ENCODE assay signal across 32 mouse cellular contexts in genomic region chr11:11182705-11183104, GRCm38 (mm10).
"Had no signal": no experiment of that assay in that cellular context is flagged by ENCODE, and none has a peak within 500 bp of the region (broad histone marks: within the 10 kb centered on the region; RNA-seq: fewer than 3 reads in every experiment).

No protein-coding gene starts in this region.

- H3K36me3 ChIP-seq: limb, embryonic 10.5 days; limb, embryonic 12.5 days; limb, embryonic 13.5 days; limb, embryonic 15.5 days; liver, embryonic 12.5 days; liver, embryonic 13.5 days; liver, embryonic 15.5 days; lung, embryonic 15.5 days; midbrain, embryonic 10.5 days; midbrain, embryonic 12.5 days; midbrain, embryonic 13.5 days; midbrain, embryonic 15.5 days; neural tube, embryonic 12.5 days had no signal

- ATAC-seq: liver, embryonic 12.5 days; liver, postnatal 0 days; lung, postnatal 0 days; midbrain, embryonic 13.5 days; midbrain, embryonic 15.5 days; midbrain, embryonic 16.5 days had no signal

- H3K4me2 ChIP-seq: limb, embryonic 12.5 days; limb, embryonic 13.5 days; limb, embryonic 15.5 days; liver, embryonic 11.5 days; liver, embryonic 12.5 days; liver, embryonic 13.5 days; liver, embryonic 15.5 days; lung, embryonic 14.5 days; lung, embryonic 15.5 days; midbrain, embryonic 11.5 days; midbrain, embryonic 12.5 days; midbrain, embryonic 13.5 days; midbrain, embryonic 15.5 days; neural tube, embryonic 12.5 days had no signal

- H3K27me3 ChIP-seq: limb, embryonic 12.5 days; limb, embryonic 13.5 days; limb, embryonic 15.5 days; liver, embryonic 12.5 days; liver, embryonic 13.5 days; liver, embryonic 15.5 days; lung, embryonic 15.5 days; megakaryocyte, embryonic 14.5 days; midbrain, embryonic 12.5 days; midbrain, embryonic 13.5 days; midbrain, embryonic 15.5 days; neural tube, embryonic 12.5 days had no signal

- H3K27ac ChIP-seq: limb, embryonic 10.5 days; limb, embryonic 12.5 days; limb, embryonic 13.5 days; limb, embryonic 15.5 days; liver, embryonic 12.5 days; liver, embryonic 13.5 days; liver, embryonic 14.5 days; liver, embryonic 15.5 days; lung, embryonic 15.5 days; macrophage; midbrain, embryonic 10.5 days; midbrain, embryonic 12.5 days; midbrain, embryonic 13.5 days; midbrain, embryonic 15.5 days; neural tube, embryonic 12.5 days had no signal

- H3K9ac ChIP-seq: limb, embryonic 12.5 days; limb, embryonic 13.5 days; limb, embryonic 15.5 days; liver, embryonic 12.5 days; liver, embryonic 13.5 days; liver, embryonic 14.5 days; liver, embryonic 15.5 days; liver, postnatal 0 days; lung, embryonic 14.5 days; lung, embryonic 15.5 days; midbrain, embryonic 12.5 days; midbrain, embryonic 13.5 days; midbrain, embryonic 15.5 days; neural tube, embryonic 12.5 days had no signal

- DNase-seq: left cerebral cortex, postnatal 4 days; liver; liver, embryonic 13.5 days; liver, postnatal 0 days; lung, adult 18-20 months; lung, adult 2 months; lung, embryonic 14.5 days; lung, postnatal 10 days; lung, postnatal 14 days; lung, postnatal 36 days; lung, postnatal 4 days; midbrain, embryonic 14.5 days had no signal

- H3K4me3 ChIP-seq: limb, embryonic 10.5 days; limb, embryonic 12.5 days; limb, embryonic 13.5 days; limb, embryonic 15.5 days; liver, embryonic 12.5 days; liver, embryonic 13.5 days; liver, embryonic 15.5 days; lung, embryonic 15.5 days; megakaryocyte, embryonic 14.5 days; midbrain, embryonic 10.5 days; midbrain, embryonic 12.5 days; midbrain, embryonic 13.5 days; midbrain, embryonic 15.5 days; myocyte; neural tube, embryonic 12.5 days had no signal

- H3K9me3 ChIP-seq: limb, embryonic 10.5 days; limb, embryonic 12.5 days; limb, embryonic 13.5 days; limb, embryonic 15.5 days; liver, embryonic 12.5 days; liver, embryonic 13.5 days; liver, embryonic 15.5 days; lung, embryonic 15.5 days; megakaryocyte, embryonic 14.5 days; midbrain, embryonic 10.5 days; midbrain, embryonic 12.5 days; midbrain, embryonic 13.5 days; midbrain, embryonic 15.5 days; neural tube, embryonic 12.5 days had no signal

- H3K4me1 ChIP-seq: limb, embryonic 10.5 days; limb, embryonic 12.5 days; limb, embryonic 13.5 days; limb, embryonic 15.5 days; liver, embryonic 12.5 days; liver, embryonic 13.5 days; liver, embryonic 15.5 days; lung, embryonic 15.5 days; megakaryocyte, embryonic 14.5 days; midbrain, embryonic 10.5 days; midbrain, embryonic 12.5 days; midbrain, embryonic 13.5 days; midbrain, embryonic 15.5 days; neural tube, embryonic 12.5 days had no signal
